Mouse (Mus musculus) Patski (cell line): ENCODE results near the gene Gsdma3. TPM values are rescaled to one million over a fixed set of nuclear protein-coding genes. Genes with fewer than 3 reads are reported as not detected.

ENCODE experiments used
- ATAC-seq: fragments of 100-300 bp; one replicate; pipeline ENCODE4 v1.8.0; 2021
- CTCF ChIA-PET: fragments of 350-600 bp; sonication (Branson Sonifier 250); formaldehyde crosslinking; loops from one replicate; lab custom pipeline; 2022; ENCODE audit warnings: inconsistent platforms; lab: Charles Lee
- POLR2A ChIA-PET: fragments of 350-600 bp; sonication (Branson Sonifier 250); formaldehyde crosslinking; loops from one replicate; lab custom pipeline; 2022; ENCODE audit warnings: antibody characterized with exemption, inconsistent platforms; lab: Charles Lee
- DNase-seq: peaks from one replicate; pipeline ENCODE4 v3.0.0-alpha.2; 2011; ENCODE audit warnings: low read depth, low spot score
- H3K27me3 ChIP-seq: fragments of 371-371 bp; one replicate; pipeline ENCODE4 v1.5.1; 2021
- CTCF ChIP-seq: fragments of 100-300 bp; IDR thresholded peaks from one replicate; pipeline ENCODE4 v1.5.1; 2021
- in situ Hi-C: fragments of 300-500 bp; cut with MboI; formaldehyde crosslinking; loops from 3 replicates; pipeline ENCODE4 v1.11.1; 2018; ENCODE audit warnings: low pct_unique_long_range_greater_than_20kb, mixed read lengths
- polyA plus RNA-seq: library from polyadenylated mRNA; unstranded; gene quantifications from one replicate; pipeline ENCODE4 v1.2.3, GENCODE M21; 2021

Gsdma3 gene
- polyA plus RNA-seq, 1 experiment from 2014 or later = not detected

- in situ Hi-C loops = no loop called here
- no peaks in the 10 kb centered on the region for H3K27me3 ChIP-seq
- ChIA-PET CTCF (interaction anchor here (1.4 to 1.9 kb wide), 2 partner anchors 10 to 22 kb away, joined by 6 to 9 read pairs; no protein-coding TSS in a partner anchor), POLR2A (interaction anchor here (0.7 to 1.5 kb wide), 3 partner anchors 9 to 114 kb away, joined by 3 to 4 read pairs (median 3); no protein-coding TSS in a partner anchor)
- no peak for TF ChIP-seq CTCF
- ATAC-seq (no peak), DNase-seq (no peak)
Observed at GRCm38 (mm10) chr11:98682811-98683210, 56.7 kb downstream of the Gsdma3 start.

DNA sequence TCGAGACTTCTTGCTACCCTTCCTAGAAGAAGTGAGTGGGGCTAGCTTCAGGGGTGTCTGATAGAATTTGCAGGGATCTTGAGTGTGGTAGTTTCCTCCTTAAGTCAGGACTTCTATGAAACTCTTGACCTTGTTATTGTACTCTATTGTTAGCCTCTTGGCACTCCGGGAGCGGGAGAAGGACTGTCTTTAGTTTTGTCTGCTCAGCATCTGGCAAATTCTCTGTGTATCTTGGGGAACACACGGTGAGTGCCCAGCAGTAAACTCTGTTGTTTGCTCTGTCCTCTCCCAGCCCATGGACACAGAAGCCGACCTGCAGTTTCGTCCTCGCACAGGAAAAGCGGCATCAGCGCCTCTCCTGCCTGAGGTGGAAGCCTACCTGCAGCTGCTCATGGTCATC lies 59.5 kb downstream of the Gsdma3 start:
- in situ Hi-C loops = no loop called here
- no peaks in the 10 kb centered on the region for H3K27me3 ChIP-seq
- POLR2A ChIA-PET = no interaction called here
- DNase-seq = no peak
- TF ChIP-seq CTCF = no peak
- ATAC-seq = no peak
- CTCF ChIA-PET = no interaction called here

GRCm38 (mm10) chr11:98686976-98687375 lies 60.8 kb downstream of the Gsdma3 start:
- DNase-seq (no peak), ATAC-seq (no peak)
- ChIA-PET CTCF (no interaction called here), POLR2A (no interaction called here)
- no peaks in the 10 kb centered on the region for H3K27me3 ChIP-seq
- in situ Hi-C loops = no loop called here
- no peak for TF ChIP-seq CTCF

Other genes starting within 250 kb of the Gsdma3 start
- gene Tcap, start 242.5 kb upstream of the Gsdma3 start, polyA plus RNA-seq = not detected
- gene Pnmt, start 239.9 kb upstream of the Gsdma3 start, polyA plus RNA-seq = not detected
- gene Pgap3, start 225.9 kb upstream of the Gsdma3 start, polyA plus RNA-seq = 9.9 TPM
- gene Erbb2, start 213.9 kb upstream of the Gsdma3 start, polyA plus RNA-seq = 33.4 TPM
- 100 TPM for gene Mien1, start 187.4 kb upstream of the Gsdma3 start, polyA plus RNA-seq
- gene Grb7, start 180.0 kb upstream of the Gsdma3 start, polyA plus RNA-seq = 1.7 TPM
- not detected for gene Ikzf3, start 80.3 kb upstream of the Gsdma3 start, polyA plus RNA-seq
- gene Zpbp2, start 75.3 kb upstream of the Gsdma3 start, polyA plus RNA-seq = 0.98 TPM
- 94.8 TPM for gene Ormdl3, start 39.0 kb upstream of the Gsdma3 start, polyA plus RNA-seq
- not detected for gene Lrrc3c, start 28.1 kb upstream of the Gsdma3 start, polyA plus RNA-seq
- gene Gm12355, start 699 bp upstream of the Gsdma3 start, polyA plus RNA-seq = 16.4 TPM
- not detected for gene Gsdma2, start 20.4 kb downstream of the Gsdma3 start, polyA plus RNA-seq
- 0.06 TPM for gene Gsdma, start 38.0 kb downstream of the Gsdma3 start, polyA plus RNA-seq
- gene Psmd3, start 56.2 kb downstream of the Gsdma3 start, polyA plus RNA-seq = 161 TPM
- 0.62 TPM for gene Csf3, start 74.9 kb downstream of the Gsdma3 start, polyA plus RNA-seq
- 47.2 TPM for gene Med24, start 103.1 kb downstream of the Gsdma3 start, polyA plus RNA-seq
- 44.7 TPM for gene Thra, start 114.3 kb downstream of the Gsdma3 start, polyA plus RNA-seq
- 37.2 TPM for gene Nr1d1, start 149.0 kb downstream of the Gsdma3 start, polyA plus RNA-seq
- gene Msl1, start 169.2 kb downstream of the Gsdma3 start, polyA plus RNA-seq = 69.9 TPM
- 39.4 TPM for gene Casc3, start 178.5 kb downstream of the Gsdma3 start, polyA plus RNA-seq
- gene Rapgefl1, start 210.4 kb downstream of the Gsdma3 start, polyA plus RNA-seq = 2.8 TPM
- gene Wipf2, start 237.3 kb downstream of the Gsdma3 start, polyA plus RNA-seq = 11.2 TPM